Mouse (Mus musculus) adrenal gland, adult (tissue): Measurements from ENCODE around the gene Gm10226.
"Not testable (repeated sequence)": the region's sequence is repeated elsewhere in the genome, so short reads cannot be mapped to it uniquely, and the experiment has no call there.

Experiments
- DNase-seq, 2 experiments: peaks; one replicate each; pipeline ENCODE4 v3.0.0; 2022 to 2023; ENCODE audit warnings: low spot score in 1 of 2; ENCODE audit not compliant: inconsistent age in 2 of 2

The Gm10226 gene

GRCm38 (mm10) chr17:21691560-21691959 lies at the start of gene Gm10226:
Gene Gm10226, plus strand, starts transcription at chr17:21691860.
- no peak for DNase-seq

- peak; percentile 78 to 85 for DNase-seq
Measured at GRCm38 (mm10) chr17:21648791-21649190, 42.9 kb upstream of the Gm10226 start.

GRCm38 (mm10) chr17:21649936-21650335 lies 41.7 kb upstream of the Gm10226 start:
- DNase-seq: peak in 1 of 2 experiments; percentile 33

GRCm38 (mm10) chr17:21650364-21650907 lies 41.2 kb upstream of the Gm10226 start, which contains the start of gene Zfp983:
Gene Zfp983, plus strand, starts transcription at chr17:21650624.
- DNase-seq: peak; percentile 86 to 95

- peak in 1 of 2 experiments; percentile 20 for DNase-seq
Measured at GRCm38 (mm10) chr17:21678826-21679225, 12.8 kb upstream of the Gm10226 start.

GRCm38 (mm10) chr17:21679273-21680018 lies 12.2 kb upstream of the Gm10226 start:
- peak; percentile 91 to 97 for DNase-seq

- not testable (repeated sequence) for DNase-seq
Measured at GRCm38 (mm10) chr17:21680019-21680376, 11.7 kb upstream of the Gm10226 start.

- DNase-seq: no peak
Measured at GRCm38 (mm10) chr17:21693342-21693741, 1.7 kb downstream of the Gm10226 start.

GRCm38 (mm10) chr17:21696073-21696472 lies 4.4 kb downstream of the Gm10226 start:
- DNase-seq: no peak

GRCm38 (mm10) chr17:21702281-21703240 lies 10.9 kb downstream of the Gm10226 start:
- DNase-seq: no peak

GRCm38 (mm10) chr17:21703414-21703813 lies 11.8 kb downstream of the Gm10226 start:
- DNase-seq: no peak

GRCm38 (mm10) chr17:21707343-21707996 lies 15.8 kb downstream of the Gm10226 start, which contains the start of gene Zfp760:
Gene Zfp760, plus strand, starts transcription at chr17:21707741.
- peak; percentile 90 to 96 for DNase-seq

- peak in 1 of 2 experiments; percentile 32 for DNase-seq
Measured at GRCm38 (mm10) chr17:21708401-21708800, 16.7 kb downstream of the Gm10226 start.

- not testable (repeated sequence) for DNase-seq
Measured at GRCm38 (mm10) chr17:21730495-21730894, 38.8 kb downstream of the Gm10226 start, which contains the start of gene Zfp229. Gene Zfp229, plus strand, starts transcription at chr17:21730795.

- peak in 1 of 2 experiments; percentile 9 for DNase-seq
Measured at GRCm38 (mm10) chr17:21733049-21733448, 41.4 kb downstream of the Gm10226 start.

- peak; percentile 80 to 95 for DNase-seq
Measured at GRCm38 (mm10) chr17:21733529-21734031, 41.9 kb downstream of the Gm10226 start.
